Mouse (Mus musculus): ENCODE data around the gene Gas2l2. TPM values are rescaled to one million over a fixed set of nuclear protein-coding genes. Genes with fewer than 3 reads are reported as not detected.
A peak's percentile ranks its signal among the peaks of the same experiment; 100 is the strongest.

Gene Gas2l2
- not detected for total RNA-seq (2021)
- long read RNA-seq, experiment 1: 0 reads
- long read RNA-seq, experiment 2: 0 reads

GRCm38 (mm10) chr11:83429355-83429754 is at the start of gene Gas2l2:
Gas2l2 (minus strand) TSS chr11:83429455.
- H3K27ac ChIP-seq: no peak within 1 kb of the TSS
- intact Hi-C loops (cut with DNase I): loop anchor here (10.0 kb wide), 2 partner anchors 305 to 375 kb away; no protein-coding TSS in a partner anchor
- H3K4me3 ChIP-seq: no peak within 1 kb of the TSS
- TF ChIP-seq CTCF (IDR thresholded peaks at IDR 0.05): no peak
- no peak for DNase-seq

DNA sequence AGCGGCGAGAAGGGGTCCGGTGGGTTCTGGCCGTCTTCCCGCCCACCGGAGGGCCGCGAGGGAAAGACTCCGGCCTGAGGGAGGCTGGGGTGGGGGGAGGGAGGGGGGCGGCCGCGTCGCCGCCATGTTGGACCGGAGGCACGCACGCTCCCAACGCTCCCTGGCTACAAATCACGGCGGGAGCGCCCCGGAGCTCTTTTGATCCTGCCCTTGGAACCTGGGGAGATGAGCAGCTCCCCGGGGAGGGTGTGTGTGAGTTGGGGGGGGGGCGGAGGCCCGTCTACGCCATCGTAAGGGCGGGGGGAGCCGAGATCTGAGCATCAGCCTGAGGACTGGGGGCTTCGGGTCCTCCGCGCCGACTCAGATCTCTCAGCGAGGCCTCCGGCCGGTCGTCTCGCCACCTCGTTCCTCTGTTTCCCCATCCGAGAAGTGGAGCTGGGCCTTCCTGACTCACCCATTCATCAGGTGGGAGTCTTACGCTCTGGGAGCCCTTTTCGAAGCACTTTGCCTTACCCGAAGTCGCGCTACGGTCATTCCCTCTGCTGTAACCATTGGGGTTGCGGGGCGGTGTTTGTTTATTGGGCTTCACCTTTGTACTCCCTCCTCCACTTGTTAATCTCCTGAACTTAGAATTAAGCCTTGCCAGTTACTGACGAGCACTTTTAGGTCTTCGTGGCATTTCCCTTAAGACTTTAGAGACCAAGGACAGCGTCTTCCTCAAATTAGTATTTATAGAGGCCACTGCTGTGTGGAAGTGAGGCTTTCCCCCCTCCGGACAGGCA is 44.2 kb upstream of the Gas2l2 start:
- intact Hi-C loops (cut with DNase I): no loop called here

DNA sequence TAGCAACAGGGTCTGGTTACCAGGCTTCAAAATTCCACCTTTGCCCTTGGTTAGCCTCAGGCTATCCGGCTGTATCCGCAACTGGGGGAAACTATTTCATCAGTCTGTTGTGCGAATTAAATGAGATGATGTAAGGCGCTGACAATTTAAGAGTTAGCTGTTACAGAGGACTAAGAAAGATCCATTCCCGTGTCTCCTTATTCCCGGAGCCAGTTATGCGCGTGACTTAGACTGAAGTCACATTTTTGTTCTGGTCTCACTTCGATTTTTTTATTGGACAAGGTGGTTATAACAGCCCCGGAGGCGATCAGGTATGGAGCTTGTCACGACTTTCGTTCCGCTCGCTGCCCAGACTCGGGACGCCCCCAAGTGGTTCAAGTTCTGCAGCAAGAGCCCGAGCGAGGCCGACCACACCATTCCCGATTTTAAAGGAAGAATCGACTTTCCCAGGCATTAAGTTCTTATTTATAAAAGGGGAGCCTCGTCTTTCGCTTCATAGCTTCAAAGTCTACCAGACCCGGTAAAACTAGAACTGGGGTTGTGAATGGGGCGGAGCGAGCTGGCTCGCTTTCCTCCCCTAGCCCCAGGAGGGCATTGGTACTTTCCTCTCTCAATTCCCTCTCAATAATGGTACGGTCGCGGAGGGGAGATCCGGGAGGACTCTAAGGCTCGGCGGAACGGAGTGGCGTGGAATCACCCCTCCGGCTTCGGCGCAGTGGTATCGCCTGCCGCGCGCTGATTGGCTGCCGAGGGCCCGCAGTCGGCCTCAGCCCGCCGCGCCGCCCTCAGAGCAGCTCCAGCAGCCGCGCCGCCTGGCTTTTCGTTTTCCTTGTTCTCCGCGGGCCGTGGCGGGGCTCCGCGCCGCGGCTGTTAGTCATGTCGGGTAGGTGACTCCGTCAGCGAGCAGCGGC is 43.3 kb upstream of the Gas2l2 start, which contains the start of gene Taf15:
Gene Taf15, plus strand, starts transcription at position 763 of the 911 bp plus-strand sequence.
- Histone ChIP-seq H3K4me3 (peak within 1 kb of the TSS; percentile 93), H3K27ac (peak within 1 kb of the TSS; percentile 95)
- intact Hi-C loops (cut with DNase I): loop anchor here (1.0 kb wide), 1 partner anchor 32 kb away; no protein-coding TSS in a partner anchor
- peak; percentile 88 for TF ChIP-seq CTCF (IDR thresholded peaks at IDR 0.05)
- peak; percentile 99 for DNase-seq

More for the DNA sequence above, 44.2 kb upstream of the Gas2l2 start:
- TF ChIP-seq CTCF (IDR thresholded peaks at IDR 0.05): no peak
- peak overlapping the region; percentile 95 for H3K27ac ChIP-seq
- peak; percentile 22 for DNase-seq
- peak overlapping the region; percentile 93 for H3K4me3 ChIP-seq

DNA sequence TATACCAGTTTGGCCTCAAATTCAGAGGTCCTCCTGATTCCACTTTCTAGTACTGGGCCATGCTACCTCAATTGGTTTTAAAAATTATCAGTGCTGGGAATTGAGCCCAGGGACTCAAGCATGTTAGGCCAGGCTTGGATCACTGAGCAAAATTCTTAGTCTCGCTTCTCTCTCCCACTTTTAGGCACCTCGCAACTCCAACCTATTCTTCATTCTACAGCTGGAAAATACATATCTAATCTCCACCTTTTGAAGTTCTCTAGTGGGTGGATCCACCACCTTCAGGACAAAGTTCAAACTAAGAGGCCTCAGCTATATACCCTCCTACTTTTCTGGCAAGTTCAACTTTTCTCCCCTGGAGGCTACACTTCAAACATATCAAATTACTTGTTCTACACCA is 42.5 kb upstream of the Gas2l2 start:
- H3K27ac ChIP-seq: peak overlapping the region; percentile 95; the same call in 1 of the 2 replicates
- no peak for TF ChIP-seq CTCF (IDR thresholded peaks at IDR 0.05)
- intact Hi-C loops (cut with DNase I): loop anchor here (1.0 kb wide), 2 partner anchors 27 to 31 kb away; no protein-coding TSS in a partner anchor
- H3K4me3 ChIP-seq: peak overlapping the region; percentile 93; the same call in 1 of the 2 replicates
- no peak for DNase-seq

DNA sequence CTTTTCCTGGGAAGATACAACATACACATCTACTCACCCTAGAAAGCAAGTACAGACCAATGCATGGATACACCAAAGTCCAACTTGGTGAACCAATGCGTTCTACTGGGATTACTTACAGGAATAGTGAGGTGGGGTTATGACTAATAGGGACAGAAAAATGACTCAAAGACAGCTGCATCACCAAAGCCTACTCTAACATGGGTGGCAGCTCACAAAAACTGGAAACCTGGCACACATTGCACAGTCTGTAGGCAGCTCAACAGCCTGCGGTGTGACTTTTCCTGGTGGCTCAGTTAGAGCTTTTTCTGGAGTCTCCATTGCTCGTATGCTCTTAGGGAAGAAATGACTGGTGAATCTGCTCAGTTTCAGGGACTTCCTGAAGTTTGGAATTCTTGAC is 39.5 kb upstream of the Gas2l2 start:
- no peak overlapping the region for H3K27ac ChIP-seq
- intact Hi-C loops (cut with DNase I): no loop called here
- H3K4me3 ChIP-seq: no peak overlapping the region
- no peak for DNase-seq
- TF ChIP-seq CTCF (IDR thresholded peaks at IDR 0.05): no peak

DNA sequence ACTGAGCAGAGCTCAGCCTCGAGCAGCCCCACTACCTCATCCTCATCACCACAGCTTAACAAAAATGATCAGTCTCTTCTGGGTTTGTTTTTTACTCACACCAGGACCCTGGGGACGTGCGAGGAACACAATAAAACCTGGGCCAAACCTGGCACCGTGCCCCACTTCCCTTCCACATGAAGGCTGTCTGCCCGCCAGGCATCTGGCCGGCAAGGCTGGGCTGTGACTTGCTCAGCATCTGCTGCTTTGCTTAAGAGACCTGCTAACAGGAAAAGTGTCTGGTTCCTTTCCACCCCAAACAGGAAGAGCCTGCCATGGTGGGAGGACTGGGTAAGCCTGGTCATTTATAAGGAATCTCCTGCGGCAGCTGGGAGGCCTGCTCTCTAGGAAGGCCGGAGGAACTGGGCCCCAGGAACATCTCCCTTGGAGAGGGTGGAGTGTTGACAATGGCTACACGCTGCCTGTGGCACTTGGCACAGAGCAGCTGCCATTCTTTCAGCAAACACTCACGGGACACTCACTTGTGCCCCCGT is 37.9 kb upstream of the Gas2l2 start:
- H3K4me3 ChIP-seq: peak overlapping the region; percentile 5; the same call in 1 of the 2 replicates
- no peak for TF ChIP-seq CTCF (IDR thresholded peaks at IDR 0.05)
- DNase-seq: peak; percentile 84
- H3K27ac ChIP-seq: peak overlapping the region; percentile 78
- intact Hi-C loops (cut with DNase I): no loop called here

DNA sequence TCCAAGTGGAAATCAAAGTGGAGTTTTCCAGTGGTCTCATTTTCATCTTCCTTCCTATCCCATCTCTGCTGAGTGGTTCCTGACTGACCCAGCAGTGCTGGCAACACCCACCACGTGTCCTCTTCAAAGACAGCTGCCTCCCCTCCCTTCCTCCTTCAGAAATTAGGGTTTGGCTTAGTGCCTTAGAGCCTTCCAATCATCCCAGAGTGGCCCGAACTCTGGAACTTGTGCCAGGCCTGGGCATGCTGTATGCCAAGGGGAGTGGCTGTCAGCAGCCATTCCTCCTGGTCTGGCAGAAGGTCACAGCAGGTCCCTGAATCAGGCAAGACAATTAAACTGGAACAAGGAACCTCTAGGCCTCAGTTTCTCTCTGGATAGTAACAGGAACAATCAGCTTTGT is 36.7 kb upstream of the Gas2l2 start:
- H3K4me3 ChIP-seq: no peak overlapping the region
- no peak for TF ChIP-seq CTCF (IDR thresholded peaks at IDR 0.05)
- intact Hi-C loops (cut with DNase I): no loop called here
- H3K27ac ChIP-seq: peak overlapping the region; percentile 78
- DNase-seq: peak; percentile 49

GRCm38 (mm10) chr11:83462711-83463244 is 33.5 kb upstream of the Gas2l2 start, which contains the start of gene Mmp28:
Mmp28 (minus strand) TSS chr11:83463071.
- Histone ChIP-seq H3K27ac (peak within 1 kb of the TSS; percentile 88), H3K4me3 (peak within 1 kb of the TSS; percentile 80)
- DNase-seq: peak; percentile 85
- TF ChIP-seq CTCF (IDR thresholded peaks at IDR 0.05): no peak
- intact Hi-C loops (cut with DNase I): no loop called here

- TF ChIP-seq CTCF (IDR thresholded peaks at IDR 0.05): no peak
- DNase-seq: no peak
- intact Hi-C loops (cut with DNase I): no loop called here
- Histone ChIP-seq H3K27ac (peak overlapping the region; percentile 88; the same call in 1 of the 2 replicates), H3K4me3 (peak overlapping the region; percentile 80)
These were observed 32.3 kb upstream of the Gas2l2 start for GRCm38 (mm10) chr11:83461462-83462027.

- TF ChIP-seq CTCF (IDR thresholded peaks at IDR 0.05): no peak
- intact Hi-C loops (cut with DNase I): no loop called here
- peak; percentile 52 for DNase-seq
These were observed 28.8 kb upstream of the Gas2l2 start for GRCm38 (mm10) chr11:83457912-83458601.

GRCm38 (mm10) chr11:83457257-83457656 is 28.0 kb upstream of the Gas2l2 start:
- no peak for TF ChIP-seq CTCF (IDR thresholded peaks at IDR 0.05)
- Histone ChIP-seq H3K27ac (peak overlapping the region; percentile 61), H3K4me3 (no peak overlapping the region)
- no peak for DNase-seq
- intact Hi-C loops (cut with DNase I): no loop called here

More at GRCm38 (mm10) chr11:83457912-83458601, 28.8 kb upstream of the Gas2l2 start:
- peak overlapping the region; percentile 61 for H3K27ac ChIP-seq
- no peak overlapping the region for H3K4me3 ChIP-seq

All from gastrocnemius, adult 2 months (tissue).